9 mouse cellular contexts compared by ENCODE assay signal in genomic region chr4:102087091-102087565, GRCm38 (mm10). TPM values are rescaled to one million over a fixed set of nuclear protein-coding genes. Genes with fewer than 3 reads are reported as not detected.
DNase-seq lines count a peak whose midpoint lies in the region; ATAC-seq lines count a peak whose summit lies in the region.
"Had no signal": no experiment of that assay in that cellular context is flagged by ENCODE, and none has a peak within 500 bp of the region (broad histone marks: within the 10 kb centered on the region; RNA-seq: fewer than 3 reads in every experiment).

Gene Pde4b (plus strand): TSS chr4:102087543.

- peak within 1 kb of the TSS; percentile 98 for H3K4me2 ChIP-seq in kidney, embryonic 15.5 days
- H3K4me2 ChIP-seq in hindbrain, embryonic 16.5 days (ENCODE audit: low read length): peak within 1 kb of the TSS; percentile 93

- H3K9ac ChIP-seq in kidney, embryonic 15.5 days: peak within 1 kb of the TSS; percentile 31; the same call in 1 of the 2 replicates
- peak within 1 kb of the TSS; percentile 77 for H3K9ac ChIP-seq in hindbrain, embryonic 16.5 days (ENCODE audit: low read depth, low read length)

- DNase-seq in kidney, adult 9 months: no peak
- peak; percentile 47 for DNase-seq in brain, adult 2 months (ENCODE audit: low read depth, low spot score)
- peak; percentile 40 for DNase-seq in forelimb bud, embryonic 11.5 days (ENCODE audit: low read depth, low spot score)
- no peak for DNase-seq in spleen, postnatal 4 days (ENCODE audit: low spot score in 2 of 2)

- no peaks in the 10 kb centered on the region for H3K9me3 ChIP-seq in kidney, embryonic 15.5 days (replicated peaks)
- no peaks in the 10 kb centered on the region for H3K9me3 ChIP-seq in hindbrain, embryonic 16.5 days (ENCODE audit: control insufficient read depth, low read length)

- peaks cover 16% of the 10 kb centered on the region for H3K4me1 ChIP-seq in kidney, embryonic 15.5 days
- H3K4me1 ChIP-seq in hindbrain, embryonic 16.5 days (ENCODE audit: control insufficient read depth, insufficient read depth, low read depth, low read length): peaks cover 4% of the 10 kb centered on the region; the same call in 1 of the 2 replicates

- no peaks in the 10 kb centered on the region for H3K36me3 ChIP-seq in kidney, embryonic 15.5 days
- H3K36me3 ChIP-seq in hindbrain, embryonic 16.5 days (ENCODE audit: control insufficient read depth, insufficient read depth, low read length): no peaks in the 10 kb centered on the region

- 5% methylated on average over 11 of the region's 11 CpGs for WGBS in kidney, embryonic 15.5 days
- WGBS in hindbrain, embryonic 16.5 days: 5% methylated on average over 11 of the region's 11 CpGs

- no peak for ATAC-seq in kidney, embryonic 15.5 days (replicated peaks; ENCODE audit: low FRiP score)
- ATAC-seq in hindbrain, embryonic 16.5 days: no peak; the same call in 1 of the 2 replicates
- ATAC-seq in megakaryocyte, adult 5-6 weeks (ENCODE audit: poor library complexity, severe bottlenecking): no peak
- no peak for ATAC-seq in erythroid progenitor cell, adult 5-6 weeks (replicated peaks; ENCODE audit: low FRiP score, poor library complexity, severe bottlenecking)

- H3K4me3 ChIP-seq in kidney, embryonic 15.5 days (replicated peaks): peak within 1 kb of the TSS; percentile 53
- H3K4me3 ChIP-seq in hindbrain, embryonic 16.5 days (ENCODE audit: low read length): peak within 1 kb of the TSS; percentile 67
- H3K4me3 ChIP-seq: myocyte had no signal

- no peak within 1 kb of the TSS for H3K27ac ChIP-seq in kidney, embryonic 15.5 days
- H3K27ac ChIP-seq in hindbrain, embryonic 16.5 days (ENCODE audit: low read depth, low read length): peak within 1 kb of the TSS; percentile 51

- peaks cover 43% of the 10 kb centered on the region for H3K27me3 ChIP-seq in kidney, embryonic 15.5 days
- H3K27me3 ChIP-seq in hindbrain, embryonic 16.5 days (replicated peaks; ENCODE audit: control insufficient read depth, insufficient read depth, low read length): peaks cover 2% of the 10 kb centered on the region; the same call in 1 of the 2 replicates

RNA-seq across cellular contexts. Expression of gene Pde4b, which starts in this region (rescaled TPM):
- 11.7 and 13.6 TPM in 2 replicates for polyA plus RNA-seq in kidney, embryonic 15.5 days (2015; fragmentation: Nextera tagmentation; extraction: Ambion mirVana)
- 43.4 and 48.3 TPM in 2 replicates for polyA plus RNA-seq in hindbrain, embryonic 16.5 days (2015; fragmentation: Nextera tagmentation; extraction: Ambion mirVana)
- total RNA-seq in megakaryocyte, adult 5-6 weeks (2015): 17.1 and 18.1 TPM in 2 replicates
- total RNA-seq in megakaryocyte, adult 5-6 weeks (2017): 16.7 and 20.0 TPM in 2 replicates
- 6.8 and 14.7 TPM in 2 replicates for total RNA-seq in erythroid progenitor cell, adult 5-6 weeks (2015; ENCODE audit: low replicate concordance)
- 3.2 and 5.4 TPM in 2 replicates for total RNA-seq in erythroid progenitor cell, adult 5-6 weeks (2017; ENCODE audit: low replicate concordance)

Comparison
In these comparisons a context has a peak if more than half of its experiments do, and no peak if none do; other contexts are left out.
1. DNase-seq: peak in brain, adult 2 months (single experiment) and forelimb bud, embryonic 11.5 days (single experiment); none in kidney, adult 9 months (single experiment) and spleen, postnatal 4 days (0 of 2).